Mouse (Mus musculus): ENCODE measurements around the gene Omt2b. TPM values are rescaled to one million over a fixed set of nuclear protein-coding genes. Genes with fewer than 3 reads are reported as not detected.
"Not testable (repeated sequence)": the region's sequence is repeated elsewhere in the genome, so short reads cannot be mapped to it uniquely, and the experiment has no call there.

Gene Omt2b
- not detected in 2 replicates for polyA plus RNA-seq (2014; fragmentation: Nextera tagmentation; extraction: Ambion mirVana)

GRCm38 (mm10) chr9:78327289-78327688 is at the start of gene Omt2b:
Gene Omt2b, plus strand, starts transcription at chr9:78327589.
- H3K4me2 ChIP-seq; ATAC-seq (replicated peaks; ENCODE audit: insufficient number of reproducible peaks, low FRiP score, low TSS enrichment); H3K9ac ChIP-seq (ENCODE audit: low read depth, low read length); H3K27ac ChIP-seq (ENCODE audit: low read depth, low read length); H3K4me1 ChIP-seq (ENCODE audit: control insufficient read depth, insufficient read depth, low read length); H3K27me3 ChIP-seq (ENCODE audit: control insufficient read depth, insufficient read depth, low read length); H3K9me3 ChIP-seq (replicated peaks; ENCODE audit: control insufficient read depth, low read length); H3K4me3 ChIP-seq (ENCODE audit: low read depth, low read length); H3K36me3 ChIP-seq (ENCODE audit: control insufficient read depth, insufficient read depth, low read length): not testable (repeated sequence)
- 100% methylated on average over 1 of the region's 1 CpGs for WGBS (ENCODE audit: insufficient replicate concordance)

- H3K9ac ChIP-seq (ENCODE audit: low read depth, low read length); H3K27me3 ChIP-seq (ENCODE audit: control insufficient read depth, insufficient read depth, low read length); H3K36me3 ChIP-seq (ENCODE audit: control insufficient read depth, insufficient read depth, low read length); H3K4me1 ChIP-seq (ENCODE audit: control insufficient read depth, insufficient read depth, low read length); H3K27ac ChIP-seq (ENCODE audit: low read depth, low read length); H3K4me2 ChIP-seq; ATAC-seq (replicated peaks; ENCODE audit: insufficient number of reproducible peaks, low FRiP score, low TSS enrichment); H3K4me3 ChIP-seq (ENCODE audit: low read depth, low read length); H3K9me3 ChIP-seq (replicated peaks; ENCODE audit: control insufficient read depth, low read length): not testable (repeated sequence)
- WGBS (ENCODE audit: insufficient replicate concordance), result 81% methylated on average over 4 of the region's 4 CpGs
These were observed 45.2 kb upstream of the Omt2b start for GRCm38 (mm10) chr9:78282002-78282711.

- H3K4me2 ChIP-seq; H3K9ac ChIP-seq (ENCODE audit: low read depth, low read length); H3K4me3 ChIP-seq (ENCODE audit: low read depth, low read length); ATAC-seq (replicated peaks; ENCODE audit: insufficient number of reproducible peaks, low FRiP score, low TSS enrichment); H3K27ac ChIP-seq (ENCODE audit: low read depth, low read length); H3K27me3 ChIP-seq (ENCODE audit: control insufficient read depth, insufficient read depth, low read length); H3K36me3 ChIP-seq (ENCODE audit: control insufficient read depth, insufficient read depth, low read length); H3K9me3 ChIP-seq (replicated peaks; ENCODE audit: control insufficient read depth, low read length); H3K4me1 ChIP-seq (ENCODE audit: control insufficient read depth, insufficient read depth, low read length): not testable (repeated sequence)
- WGBS (ENCODE audit: insufficient replicate concordance), result 54% methylated on average over 1 of the region's 1 CpGs
These were observed 38.3 kb upstream of the Omt2b start for GRCm38 (mm10) chr9:78289063-78289462.

GRCm38 (mm10) chr9:78289723-78290122 is 37.7 kb upstream of the Omt2b start, which contains the start of gene Gm10639:
Gene Gm10639, plus strand, starts transcription at chr9:78289923.
- not testable (repeated sequence) for H3K9me3 ChIP-seq (replicated peaks; ENCODE audit: control insufficient read depth, low read length); H3K9ac ChIP-seq (ENCODE audit: low read depth, low read length); H3K4me1 ChIP-seq (ENCODE audit: control insufficient read depth, insufficient read depth, low read length); H3K27me3 ChIP-seq (ENCODE audit: control insufficient read depth, insufficient read depth, low read length); H3K4me2 ChIP-seq; H3K27ac ChIP-seq (ENCODE audit: low read depth, low read length); ATAC-seq (replicated peaks; ENCODE audit: insufficient number of reproducible peaks, low FRiP score, low TSS enrichment); H3K36me3 ChIP-seq (ENCODE audit: control insufficient read depth, insufficient read depth, low read length); H3K4me3 ChIP-seq (ENCODE audit: low read depth, low read length)
- WGBS (ENCODE audit: insufficient replicate concordance), result 66% methylated on average over 3 of the region's 3 CpGs

GRCm38 (mm10) chr9:78292462-78292861 is 34.9 kb upstream of the Omt2b start:
- ATAC-seq (replicated peaks; ENCODE audit: insufficient number of reproducible peaks, low FRiP score, low TSS enrichment), result not testable (repeated sequence)

GRCm38 (mm10) chr9:78293683-78294082 is 33.7 kb upstream of the Omt2b start:
- H3K4me3 ChIP-seq (ENCODE audit: low read depth, low read length); H3K27me3 ChIP-seq (ENCODE audit: control insufficient read depth, insufficient read depth, low read length); H3K36me3 ChIP-seq (ENCODE audit: control insufficient read depth, insufficient read depth, low read length); H3K4me2 ChIP-seq; H3K27ac ChIP-seq (ENCODE audit: low read depth, low read length); H3K9ac ChIP-seq (ENCODE audit: low read depth, low read length); H3K4me1 ChIP-seq (ENCODE audit: control insufficient read depth, insufficient read depth, low read length); ATAC-seq (replicated peaks; ENCODE audit: insufficient number of reproducible peaks, low FRiP score, low TSS enrichment); H3K9me3 ChIP-seq (replicated peaks; ENCODE audit: control insufficient read depth, low read length): not testable (repeated sequence)
- 47% methylated on average over 1 of the region's 1 CpGs for WGBS (ENCODE audit: insufficient replicate concordance)

More at GRCm38 (mm10) chr9:78292462-78292861, 34.9 kb upstream of the Omt2b start:
- not testable (repeated sequence) for H3K9me3 ChIP-seq (replicated peaks; ENCODE audit: control insufficient read depth, low read length); H3K4me2 ChIP-seq; H3K4me1 ChIP-seq (ENCODE audit: control insufficient read depth, insufficient read depth, low read length); H3K36me3 ChIP-seq (ENCODE audit: control insufficient read depth, insufficient read depth, low read length); H3K9ac ChIP-seq (ENCODE audit: low read depth, low read length); H3K27me3 ChIP-seq (ENCODE audit: control insufficient read depth, insufficient read depth, low read length); H3K4me3 ChIP-seq (ENCODE audit: low read depth, low read length); H3K27ac ChIP-seq (ENCODE audit: low read depth, low read length)
- WGBS (ENCODE audit: insufficient replicate concordance), result 73% methylated on average over 8 of the region's 8 CpGs

- H3K27ac ChIP-seq (ENCODE audit: low read depth, low read length); H3K4me3 ChIP-seq (ENCODE audit: low read depth, low read length); H3K27me3 ChIP-seq (ENCODE audit: control insufficient read depth, insufficient read depth, low read length); H3K9me3 ChIP-seq (replicated peaks; ENCODE audit: control insufficient read depth, low read length); H3K36me3 ChIP-seq (ENCODE audit: control insufficient read depth, insufficient read depth, low read length); H3K9ac ChIP-seq (ENCODE audit: low read depth, low read length); H3K4me1 ChIP-seq (ENCODE audit: control insufficient read depth, insufficient read depth, low read length); ATAC-seq (replicated peaks; ENCODE audit: insufficient number of reproducible peaks, low FRiP score, low TSS enrichment); H3K4me2 ChIP-seq: not testable (repeated sequence)
- 81% methylated on average over 5 of the region's 7 CpGs for WGBS (ENCODE audit: insufficient replicate concordance)
These were observed 32.6 kb upstream of the Omt2b start for GRCm38 (mm10) chr9:78294781-78295180.

GRCm38 (mm10) chr9:78296089-78296488 is 31.3 kb upstream of the Omt2b start:
- H3K4me3 ChIP-seq (ENCODE audit: low read depth, low read length); ATAC-seq (replicated peaks; ENCODE audit: insufficient number of reproducible peaks, low FRiP score, low TSS enrichment); H3K4me2 ChIP-seq; H3K27me3 ChIP-seq (ENCODE audit: control insufficient read depth, insufficient read depth, low read length); H3K9ac ChIP-seq (ENCODE audit: low read depth, low read length); H3K27ac ChIP-seq (ENCODE audit: low read depth, low read length); H3K9me3 ChIP-seq (replicated peaks; ENCODE audit: control insufficient read depth, low read length); H3K4me1 ChIP-seq (ENCODE audit: control insufficient read depth, insufficient read depth, low read length); H3K36me3 ChIP-seq (ENCODE audit: control insufficient read depth, insufficient read depth, low read length): not testable (repeated sequence)
- 8% methylated on average over 6 of the region's 6 CpGs for WGBS (ENCODE audit: insufficient replicate concordance)

- H3K9ac ChIP-seq (ENCODE audit: low read depth, low read length), result no peak overlapping the region
- no peaks in the 10 kb centered on the region for H3K27me3 ChIP-seq (ENCODE audit: control insufficient read depth, insufficient read depth, low read length)
- no peaks in the 10 kb centered on the region for H3K4me1 ChIP-seq (ENCODE audit: control insufficient read depth, insufficient read depth, low read length)
- WGBS (ENCODE audit: insufficient replicate concordance), result 95% methylated on average over 1 of the region's 1 CpGs
- no peak overlapping the region for H3K4me3 ChIP-seq (ENCODE audit: low read depth, low read length)
- no peak overlapping the region for H3K27ac ChIP-seq (ENCODE audit: low read depth, low read length)
- no peaks in the 10 kb centered on the region for H3K36me3 ChIP-seq (ENCODE audit: control insufficient read depth, insufficient read depth, low read length)
- ATAC-seq (replicated peaks; ENCODE audit: insufficient number of reproducible peaks, low FRiP score, low TSS enrichment), result no peak
- H3K9me3 ChIP-seq (replicated peaks; ENCODE audit: control insufficient read depth, low read length), result no peaks in the 10 kb centered on the region
- no peak overlapping the region for H3K4me2 ChIP-seq
These were observed 29.2 kb upstream of the Omt2b start for GRCm38 (mm10) chr9:78298232-78298631.
